Mouse (Mus musculus) cortical plate, adult 2 months (tissue): ENCODE measurements around the gene Ror1. TPM values are rescaled to one million over a fixed set of nuclear protein-coding genes. Genes with fewer than 3 reads are reported as not detected.

ENCODE experiments used
- H3K27ac ChIP-seq: fragments of 200-500 bp; 2 replicates; pipeline ENCODE4 v1.5.1; 2012; ENCODE audit warnings: low read length, control low read depth, inconsistent platforms; ENCODE audit not compliant: insufficient read depth
- H3K4me1 ChIP-seq: fragments of 200-500 bp; 2 replicates; pipeline ENCODE4 v1.6.1; 2011; ENCODE audit warnings: low read length; ENCODE audit not compliant: control insufficient read depth, insufficient read depth
- H3K4me3 ChIP-seq: fragments of 200-500 bp; 2 replicates; pipeline ENCODE4 v1.5.1; 2011; ENCODE audit warnings: mild to moderate bottlenecking, low read length, control low read depth; ENCODE audit not compliant: insufficient read depth
- CTCF ChIP-seq: fragments of 200-500 bp; IDR thresholded peaks from 2 replicates; pipeline ENCODE4 v1.5.1; 2011; ENCODE audit warnings: mild to moderate bottlenecking, control low read depth, low read length; ENCODE audit not compliant: insufficient read depth; ENCODE audit errors: extremely low read depth
- POLR2A ChIP-seq: fragments of 200-500 bp; IDR thresholded peaks from 2 replicates; pipeline ENCODE4 v1.6.1; 2011; ENCODE audit warnings: mild to moderate bottlenecking, low read length, control low read depth; ENCODE audit not compliant: insufficient read depth; ENCODE audit errors: extremely low read depth
- polyA plus RNA-seq: library from polyadenylated mRNA; depleted of rRNA; stranded (reverse); fragments of >200 nt; gene quantifications from 2 replicates; pipeline ENCODE4 v1.2.3, GENCODE M21; 2012

Gene Ror1
- polyA plus RNA-seq, 1 experiment = 0.42 TPM

- peaks cover 2% of the 10 kb centered on the region; the same call in 1 of the 2 replicates for H3K4me1 ChIP-seq
- TF ChIP-seq POLR2A = no peak
- TF ChIP-seq CTCF = no peak
Measured at GRCm38 (mm10) chr4:100124935-100125334, 29.3 kb downstream of the Ror1 start.

GRCm38 (mm10) chr4:100126531-100127310 lies 31.1 kb downstream of the Ror1 start:
- no peak overlapping the region for H3K27ac ChIP-seq
- TF ChIP-seq CTCF (no peak), POLR2A (no peak)
- no peak overlapping the region for H3K4me3 ChIP-seq
- H3K4me1 ChIP-seq = no peaks in the 10 kb centered on the region

More at GRCm38 (mm10) chr4:100124935-100125334, 29.3 kb downstream of the Ror1 start:
- no peak overlapping the region for H3K27ac ChIP-seq
- no peak overlapping the region for H3K4me3 ChIP-seq

- H3K27ac ChIP-seq = no peak overlapping the region
- TF ChIP-seq POLR2A = no peak
- no peak for TF ChIP-seq CTCF
- H3K4me1 ChIP-seq = peaks cover 2% of the 10 kb centered on the region; the same call in 1 of the 2 replicates
- H3K4me3 ChIP-seq = no peak overlapping the region
Measured at GRCm38 (mm10) chr4:100128026-100128922, 32.7 kb downstream of the Ror1 start.

- TF ChIP-seq CTCF = no peak
- no peak for TF ChIP-seq POLR2A
- H3K4me1 ChIP-seq = peaks cover 2% of the 10 kb centered on the region; the same call in 1 of the 2 replicates
- no peak overlapping the region for H3K4me3 ChIP-seq
- H3K27ac ChIP-seq = no peak overlapping the region
Measured at GRCm38 (mm10) chr4:100129201-100129600, 33.6 kb downstream of the Ror1 start.

- Histone ChIP-seq H3K4me3 (no peak overlapping the region), H3K27ac (no peak overlapping the region), H3K4me1 (peaks cover 2% of the 10 kb centered on the region; the same call in 1 of the 2 replicates)
- no peak for TF ChIP-seq CTCF
- no peak for TF ChIP-seq POLR2A
Measured at GRCm38 (mm10) chr4:100130771-100131475, 35.3 kb downstream of the Ror1 start.

GRCm38 (mm10) chr4:100131488-100131887 lies 35.9 kb downstream of the Ror1 start:
- Histone ChIP-seq H3K4me1 (peaks cover 2% of the 10 kb centered on the region; the same call in 1 of the 2 replicates), H3K27ac (no peak overlapping the region), H3K4me3 (no peak overlapping the region)
- no peak for TF ChIP-seq CTCF
- TF ChIP-seq POLR2A = no peak

- Histone ChIP-seq H3K4me3 (no peak overlapping the region), H3K4me1 (peaks cover 2% of the 10 kb centered on the region; the same call in 1 of the 2 replicates), H3K27ac (no peak overlapping the region)
- no peak for TF ChIP-seq CTCF
- no peak for TF ChIP-seq POLR2A
Measured at GRCm38 (mm10) chr4:100132261-100132660, 36.7 kb downstream of the Ror1 start.

GRCm38 (mm10) chr4:100136046-100136445 lies 40.5 kb downstream of the Ror1 start:
- no peak overlapping the region for H3K4me3 ChIP-seq
- TF ChIP-seq POLR2A (no peak), CTCF (no peak)
- H3K27ac ChIP-seq = no peak overlapping the region
- peaks cover 2% of the 10 kb centered on the region; the same call in 1 of the 2 replicates for H3K4me1 ChIP-seq
